ENCODE assay signal across 27 mouse cellular contexts in genomic region chr13:5235391-5235790, GRCm38 (mm10).
"Had no signal": no experiment of that assay in that cellular context is flagged by ENCODE, and none has a peak within 500 bp of the region (broad histone marks: within the 10 kb centered on the region; RNA-seq: fewer than 3 reads in every experiment).

No protein-coding gene starts in this region.

- H3K4me3 ChIP-seq: embryonic facial prominence, embryonic 10.5 days; embryonic facial prominence, embryonic 12.5 days; embryonic facial prominence, embryonic 13.5 days; embryonic facial prominence, embryonic 15.5 days; erythroblast, embryonic 14.5 days; forebrain, embryonic 10.5 days; forebrain, embryonic 12.5 days; forebrain, embryonic 13.5 days; forebrain, embryonic 15.5 days; gastrocnemius, adult 2 months; heart, adult 2 months had no signal

- H3K4me2 ChIP-seq: embryonic facial prominence, embryonic 12.5 days; embryonic facial prominence, embryonic 13.5 days; embryonic facial prominence, embryonic 15.5 days; forebrain, embryonic 12.5 days; forebrain, embryonic 13.5 days; forebrain, embryonic 15.5 days had no signal

- H3K27me3 ChIP-seq: embryonic facial prominence, embryonic 12.5 days; embryonic facial prominence, embryonic 13.5 days; embryonic facial prominence, embryonic 15.5 days; forebrain, embryonic 12.5 days; forebrain, embryonic 13.5 days; forebrain, embryonic 15.5 days had no signal

- H3K4me1 ChIP-seq: embryonic facial prominence, embryonic 15.5 days; forebrain, embryonic 10.5 days; forebrain, embryonic 12.5 days; forebrain, embryonic 13.5 days; forebrain, embryonic 15.5 days had no signal

- H3K27ac ChIP-seq: embryonic facial prominence, embryonic 10.5 days; embryonic facial prominence, embryonic 12.5 days; embryonic facial prominence, embryonic 13.5 days; embryonic facial prominence, embryonic 15.5 days; forebrain, embryonic 10.5 days; forebrain, embryonic 12.5 days; forebrain, embryonic 13.5 days; forebrain, embryonic 15.5 days; gastrocnemius, adult 2 months; heart, adult 2 months had no signal

- H3K36me3 ChIP-seq: embryonic facial prominence, embryonic 10.5 days; embryonic facial prominence, embryonic 12.5 days; embryonic facial prominence, embryonic 13.5 days; embryonic facial prominence, embryonic 15.5 days; forebrain, embryonic 10.5 days; forebrain, embryonic 12.5 days; forebrain, embryonic 15.5 days had no signal

- DNase-seq: cerebellum, adult 2 months; cerebellum, adult 8-10 months; cerebellum, adult 9-10 months; cerebellum, adult 9-11 months; cerebellum, postnatal 10 days; cerebellum, postnatal 14 days; cerebellum, postnatal 25 days; cerebellum, postnatal 36 days; embryo, embryonic 11 days; forebrain, postnatal 0 days; gastrocnemius, adult 2 months; gastrocnemius, postnatal 10 days; gastrocnemius, postnatal 14 days; gastrocnemius, postnatal 25 days; gastrocnemius, postnatal 36 days; heart, adult 2 months had no signal

- H3K9ac ChIP-seq: embryonic facial prominence, embryonic 12.5 days; embryonic facial prominence, embryonic 13.5 days; embryonic facial prominence, embryonic 15.5 days; forebrain, embryonic 12.5 days; forebrain, embryonic 13.5 days; forebrain, embryonic 15.5 days; forebrain, postnatal 0 days had no signal

- H3K9me3 ChIP-seq: embryonic facial prominence, embryonic 10.5 days; embryonic facial prominence, embryonic 12.5 days; embryonic facial prominence, embryonic 13.5 days; embryonic facial prominence, embryonic 15.5 days; forebrain, embryonic 10.5 days; forebrain, embryonic 12.5 days; forebrain, embryonic 13.5 days; forebrain, embryonic 15.5 days had no signal

- ATAC-seq: forebrain, embryonic 13.5 days; forebrain, embryonic 14.5 days; forebrain, embryonic 15.5 days; forebrain, embryonic 16.5 days; forebrain, postnatal 0 days had no signal
